Mouse (Mus musculus): ENCODE results near the gene Dscaml1.

The Dscaml1 gene

GRCm38 (mm10) chr9:45570346-45570745, 143.9 kb downstream of the Dscaml1 start:
- DNase-seq (ENCODE audit: low spot score) = no peak

- DNase-seq (ENCODE audit: low spot score) = no peak
Measured at GRCm38 (mm10) chr9:45572787-45573492, 146.5 kb downstream of the Dscaml1 start.

- no peak for DNase-seq (ENCODE audit: low spot score)
Measured at GRCm38 (mm10) chr9:45573493-45573815, 147.0 kb downstream of the Dscaml1 start.

GRCm38 (mm10) chr9:45574021-45574420, 147.6 kb downstream of the Dscaml1 start:
- no peak for DNase-seq (ENCODE audit: low spot score)

- no peak for DNase-seq (ENCODE audit: low spot score)
Measured at GRCm38 (mm10) chr9:45580069-45580795, 153.8 kb downstream of the Dscaml1 start.

GRCm38 (mm10) chr9:45586475-45586874, 160.0 kb downstream of the Dscaml1 start:
- DNase-seq (ENCODE audit: low spot score) = no peak

GRCm38 (mm10) chr9:45587704-45588103, 161.3 kb downstream of the Dscaml1 start:
- no peak for DNase-seq (ENCODE audit: low spot score)

GRCm38 (mm10) chr9:45589867-45590266, 163.4 kb downstream of the Dscaml1 start:
- peak; percentile 60 for DNase-seq (ENCODE audit: low spot score)

GRCm38 (mm10) chr9:45591061-45591460, 164.6 kb downstream of the Dscaml1 start:
- DNase-seq (ENCODE audit: low spot score) = no peak

GRCm38 (mm10) chr9:45592374-45592773, 165.9 kb downstream of the Dscaml1 start:
- no peak for DNase-seq (ENCODE audit: low spot score)

GRCm38 (mm10) chr9:45598117-45598516, 171.7 kb downstream of the Dscaml1 start:
- no peak for DNase-seq (ENCODE audit: low spot score)

- no peak for DNase-seq (ENCODE audit: low spot score)
Measured at GRCm38 (mm10) chr9:45599377-45599776, 172.9 kb downstream of the Dscaml1 start.

- DNase-seq (ENCODE audit: low spot score) = no peak
Measured at GRCm38 (mm10) chr9:45607337-45607736, 180.9 kb downstream of the Dscaml1 start.

- DNase-seq (ENCODE audit: low spot score) = no peak
Measured at GRCm38 (mm10) chr9:45608097-45609031, 181.9 kb downstream of the Dscaml1 start.

- no peak for DNase-seq (ENCODE audit: low spot score)
Measured at GRCm38 (mm10) chr9:45610336-45611060, 184.1 kb downstream of the Dscaml1 start.

GRCm38 (mm10) chr9:45614616-45615015, 188.2 kb downstream of the Dscaml1 start:
- no peak for DNase-seq (ENCODE audit: low spot score)

- DNase-seq (ENCODE audit: low spot score) = no peak
Measured at GRCm38 (mm10) chr9:45617889-45618288, 191.5 kb downstream of the Dscaml1 start.

GRCm38 (mm10) chr9:45618443-45618842, 192.0 kb downstream of the Dscaml1 start:
- no peak for DNase-seq (ENCODE audit: low spot score)

- DNase-seq (ENCODE audit: low spot score) = no peak
Measured at GRCm38 (mm10) chr9:45620049-45620448, 193.6 kb downstream of the Dscaml1 start.

GRCm38 (mm10) chr9:45620920-45621319, 194.5 kb downstream of the Dscaml1 start:
- DNase-seq (ENCODE audit: low spot score) = no peak

GRCm38 (mm10) chr9:45625889-45626446, 199.5 kb downstream of the Dscaml1 start:
- DNase-seq (ENCODE audit: low spot score) = no peak

GRCm38 (mm10) chr9:45632520-45632919, 206.1 kb downstream of the Dscaml1 start:
- DNase-seq (ENCODE audit: low spot score) = no peak

Data from adipocyte (in vitro differentiated cells).